In the genomic region with DNA sequence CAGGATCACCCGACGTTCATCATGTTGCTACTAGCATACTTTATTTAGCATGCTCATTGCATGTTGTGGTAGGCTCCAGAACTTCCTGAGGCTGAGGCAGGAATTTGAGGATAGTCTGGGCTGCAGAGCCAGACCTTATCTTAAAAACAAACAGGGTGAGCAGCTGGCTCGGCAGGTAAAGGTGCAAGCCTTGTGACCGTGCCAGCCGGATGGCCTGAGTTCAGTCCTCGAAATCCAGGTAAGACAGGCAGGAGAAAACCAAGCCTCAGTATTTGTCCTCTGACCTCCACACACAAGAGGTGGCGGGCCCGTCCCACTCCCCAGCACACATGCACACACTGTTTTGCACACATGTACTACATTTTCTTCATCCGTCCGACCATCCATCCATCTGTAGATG, we compare ENCODE assay signal across 13 mouse cellular contexts. TPM values are rescaled to one million over a fixed set of nuclear protein-coding genes. Genes with fewer than 3 reads are reported as not detected.
DNase-seq lines count a peak whose midpoint lies in the region; ATAC-seq and TF ChIP-seq lines count a peak whose summit lies in the region.
"Had no signal": no experiment of that assay in that cellular context is flagged by ENCODE, and none has a peak within 500 bp of the region (broad histone marks: within the 10 kb centered on the region; RNA-seq: fewer than 3 reads in every experiment).

No protein-coding gene starts in this region.

- H3K9me3 ChIP-seq in embryonic facial prominence, embryonic 12.5 days, result no peaks in the 10 kb centered on the region
- H3K9me3 ChIP-seq in hindbrain, embryonic 13.5 days, result no peaks in the 10 kb centered on the region
- H3K9me3 ChIP-seq in neural tube, embryonic 12.5 days, result no peaks in the 10 kb centered on the region
- H3K9me3 ChIP-seq: G1E had no signal

- H3K4me2 ChIP-seq in embryonic facial prominence, embryonic 12.5 days (replicated peaks), result peak overlapping the region; percentile 20
- peak overlapping the region; percentile 31 for H3K4me2 ChIP-seq in hindbrain, embryonic 13.5 days
- H3K4me2 ChIP-seq in neural tube, embryonic 12.5 days (replicated peaks), result peak overlapping the region; percentile 41

- H3K27ac ChIP-seq in layer of hippocampus, adult 2 months, result peak overlapping the region; percentile 99
- peak overlapping the region; percentile 78 for H3K27ac ChIP-seq in embryonic facial prominence, embryonic 12.5 days
- H3K27ac ChIP-seq in hindbrain, embryonic 13.5 days, result peak overlapping the region; percentile 77
- H3K27ac ChIP-seq in neural tube, embryonic 12.5 days, result peak overlapping the region; percentile 67

- DNase-seq in layer of hippocampus, adult 2 months (ENCODE audit: low spot score in 2 of 2), result no peak
- DNase-seq in layer of hippocampus, adult 11-12 months (ENCODE audit: low spot score), result no peak
- no peak for DNase-seq in left cerebral cortex, postnatal 4 days
- no peak for DNase-seq in adrenal gland, adult 8-10 months
- no peak for DNase-seq in kidney, adult 18-20 months
- DNase-seq: adrenal gland, postnatal 14 days; cerebellum, postnatal 14 days; gastrocnemius, postnatal 10 days; lung, postnatal 14 days had no signal

- peaks cover 8% of the 10 kb centered on the region for H3K36me3 ChIP-seq in embryonic facial prominence, embryonic 12.5 days
- H3K36me3 ChIP-seq in hindbrain, embryonic 13.5 days, result 0 out of 2 replicates have a peak, but pooled peaks cover 2% of the 10 kb centered on the region
- peaks cover 12% of the 10 kb centered on the region for H3K36me3 ChIP-seq in neural tube, embryonic 12.5 days

- H3K27me3 ChIP-seq in embryonic facial prominence, embryonic 12.5 days, result no peaks in the 10 kb centered on the region
- H3K27me3 ChIP-seq in hindbrain, embryonic 13.5 days, result no peaks in the 10 kb centered on the region
- H3K27me3 ChIP-seq in neural tube, embryonic 12.5 days (replicated peaks), result no peaks in the 10 kb centered on the region

- H3K4me3 ChIP-seq in layer of hippocampus, adult 2 months, result peak overlapping the region; percentile 11; the same call in 1 of the 2 replicates
- H3K4me3 ChIP-seq in embryonic facial prominence, embryonic 12.5 days, result 0 out of 2 replicates have a peak overlapping the region, but pooled peaks have one; percentile 1
- no peak overlapping the region for H3K4me3 ChIP-seq in hindbrain, embryonic 13.5 days
- no peak overlapping the region for H3K4me3 ChIP-seq in neural tube, embryonic 12.5 days

- no peak overlapping the region for H3K9ac ChIP-seq in embryonic facial prominence, embryonic 12.5 days
- peak overlapping the region; percentile 46 for H3K9ac ChIP-seq in hindbrain, embryonic 13.5 days
- H3K9ac ChIP-seq in neural tube, embryonic 12.5 days, result peak overlapping the region; percentile 45; the same call in 1 of the 2 replicates

- ATAC-seq in embryonic facial prominence, embryonic 12.5 days (ENCODE audit: insufficient number of reproducible peaks, insufficient read depth, low FRiP score, low TSS enrichment), result no peak
- ATAC-seq in hindbrain, embryonic 13.5 days (ENCODE audit: low FRiP score), result no peak
- no peak for ATAC-seq in neural tube, embryonic 12.5 days (ENCODE audit: low FRiP score, low read depth)

- TF ChIP-seq CTCF in layer of hippocampus, adult 2 months (conservative IDR thresholded peaks at IDR 0.05), result no peak

- WGBS in embryonic facial prominence, embryonic 12.5 days, result 41% methylated on average over 10 of the region's 10 CpGs
- 70% methylated on average over 10 of the region's 10 CpGs for WGBS in hindbrain, embryonic 13.5 days
- WGBS in neural tube, embryonic 12.5 days, result 82% methylated on average over 10 of the region's 10 CpGs

- peaks cover 75% of the 10 kb centered on the region for H3K4me1 ChIP-seq in embryonic facial prominence, embryonic 12.5 days
- peaks cover 86% of the 10 kb centered on the region for H3K4me1 ChIP-seq in hindbrain, embryonic 13.5 days (replicated peaks)
- peaks cover 75% of the 10 kb centered on the region for H3K4me1 ChIP-seq in neural tube, embryonic 12.5 days

- intact Hi-C loops in left cerebral cortex, postnatal 4 days (cut with DNase I), result loop anchor here (10.0 kb wide), 1 partner anchor 48 kb away; no protein-coding TSS in a partner anchor

RNA-seq across cellular contexts. Expression of gene Prrc2b, which starts 5.8 kb away (rescaled TPM):
- total RNA-seq in layer of hippocampus, adult 2 months (2021), result 100 to 1,000 TPM; 288 to 305 TPM
- polyA plus RNA-seq in embryonic facial prominence, embryonic 12.5 days (2016; fragmentation: Nextera tagmentation; extraction: Ambion mirVana), result 81.8 and 83.2 TPM in 2 replicates
- 65.8 and 68.8 TPM in 2 replicates for polyA plus RNA-seq in hindbrain, embryonic 13.5 days (2015; fragmentation: Nextera tagmentation; extraction: Ambion mirVana)
- polyA plus RNA-seq in neural tube, embryonic 12.5 days (2016; fragmentation: Nextera tagmentation; extraction: Ambion mirVana), result 89.7 and 106 TPM in 2 replicates
- total RNA-seq in left cerebral cortex, postnatal 4 days (2021), result 100 to 1,000 TPM; 327 to 335 TPM
- total RNA-seq in adrenal gland, adult 8-10 months (2022), result 100 to 1,000 TPM; 140 to 182 (median 166) TPM

Comparison
In these comparisons a context has a peak if more than half of its experiments do, and no peak if none do; other contexts are left out.
1. H3K4me3 ChIP-seq: peak in layer of hippocampus, adult 2 months (single experiment) and embryonic facial prominence, embryonic 12.5 days (single experiment); none in hindbrain, embryonic 13.5 days (single experiment) and neural tube, embryonic 12.5 days (single experiment).
2. Peak in every context shown above with its lines, with median percentiles within 50 percentile points of each other: H3K27ac ChIP-seq and H3K4me2 ChIP-seq.